Mouse (Mus musculus): ENCODE measurements around the gene Cnp.
"Not testable (repeated sequence)": the region's sequence is repeated elsewhere in the genome, so short reads cannot be mapped to it uniquely, and the experiment has no call there.

The Cnp gene

GRCm38 (mm10) chr11:100555583-100555982 lies 19.1 kb upstream of the Cnp start:
- DNase-seq (ENCODE audit: low spot score), result peak; percentile 80

DNA sequence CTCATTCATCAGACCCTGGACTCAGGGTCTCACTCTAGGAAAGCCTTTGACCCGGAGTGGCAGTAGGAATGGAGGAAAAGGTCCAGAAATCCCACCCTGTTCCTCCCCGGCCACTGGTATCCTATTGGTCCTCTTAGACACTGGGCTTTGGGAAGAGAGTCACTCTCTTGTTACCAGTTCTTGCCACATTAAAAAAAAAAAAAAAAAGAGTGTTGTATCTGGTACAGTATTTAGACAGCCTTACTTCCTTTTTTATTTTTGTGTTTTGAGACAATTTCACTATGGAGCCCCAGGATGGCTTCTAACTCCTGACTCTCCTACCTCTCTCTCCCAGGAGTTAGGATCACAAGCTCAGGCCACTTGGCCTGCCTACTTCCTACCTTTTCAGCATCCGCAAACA lies 17.1 kb upstream of the Cnp start:
- no peak for DNase-seq (ENCODE audit: low spot score)

GRCm38 (mm10) chr11:100559476-100559875 lies 15.2 kb upstream of the Cnp start:
- DNase-seq (ENCODE audit: low spot score), result no peak

DNA sequence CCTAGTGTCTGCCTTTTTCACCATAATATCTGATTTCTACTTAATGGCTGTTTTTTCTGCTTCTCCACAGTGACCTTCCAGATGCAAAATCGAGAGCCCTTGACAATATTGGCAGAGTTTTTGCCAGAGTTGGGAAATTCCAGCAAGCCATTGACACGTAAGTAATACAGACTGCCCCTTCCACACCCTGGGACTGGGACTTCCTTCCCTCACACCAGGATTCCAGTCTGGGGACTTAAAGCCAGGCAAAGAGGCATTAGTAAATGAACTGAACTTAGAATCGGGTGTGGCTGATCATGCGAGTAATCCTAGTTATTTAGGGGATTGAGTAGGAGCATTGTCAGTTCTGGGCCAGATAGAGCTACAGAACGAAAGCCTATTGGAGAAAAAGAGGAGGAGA lies 13.0 kb upstream of the Cnp start:
- no peak for DNase-seq (ENCODE audit: low spot score)

- DNase-seq (ENCODE audit: low spot score), result no peak
These were observed 10.4 kb upstream of the Cnp start for GRCm38 (mm10) chr11:100564297-100564696.

GRCm38 (mm10) chr11:100564703-100565102 lies 10.0 kb upstream of the Cnp start:
- DNase-seq (ENCODE audit: low spot score), result no peak

GRCm38 (mm10) chr11:100567229-100567628 lies 7.5 kb upstream of the Cnp start:
- DNase-seq (ENCODE audit: low spot score), result no peak

DNA sequence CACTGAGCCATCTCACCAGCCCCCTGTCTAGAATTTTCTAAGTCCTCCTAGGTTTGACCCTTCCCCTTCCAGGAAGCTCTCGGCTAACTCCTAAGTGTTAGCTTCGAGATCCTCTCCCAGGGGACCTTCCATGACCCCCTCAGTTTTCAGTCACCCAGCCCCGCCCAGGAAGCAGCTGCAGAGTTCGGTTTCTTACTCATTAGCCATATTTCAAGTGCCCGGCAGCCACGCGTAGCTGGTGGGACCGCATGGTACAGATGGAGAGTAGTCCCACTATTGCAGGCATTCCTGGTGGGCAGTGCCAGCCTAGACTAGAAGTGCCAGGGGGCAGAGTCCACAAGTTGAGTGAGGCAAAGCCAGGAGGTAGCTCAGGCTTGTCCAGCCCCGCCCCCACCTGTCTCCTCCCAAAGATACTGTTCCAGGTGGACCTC lies 6.9 kb upstream of the Cnp start:
- DNase-seq (ENCODE audit: low spot score), result no peak

DNA sequence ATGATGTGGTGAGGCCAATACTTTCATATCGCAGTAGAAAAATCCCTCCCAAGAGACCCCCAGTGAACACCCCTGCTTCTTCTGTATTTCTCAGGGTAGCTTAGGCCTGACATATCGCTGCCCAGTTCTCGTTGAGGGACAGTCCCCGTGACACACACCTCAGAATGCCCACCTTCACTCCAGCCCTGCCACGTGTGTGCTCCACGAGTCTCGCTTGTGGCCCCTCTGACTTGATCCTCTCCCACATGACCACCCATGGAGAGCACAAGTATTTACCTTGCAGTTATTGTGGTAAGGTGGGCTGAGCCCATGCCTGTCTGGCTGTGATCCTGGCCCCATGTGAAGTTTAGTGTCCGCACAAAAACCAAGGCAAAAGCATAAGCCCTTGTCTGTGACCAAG lies 6.0 kb upstream of the Cnp start:
- DNase-seq (ENCODE audit: low spot score), result no peak

DNA sequence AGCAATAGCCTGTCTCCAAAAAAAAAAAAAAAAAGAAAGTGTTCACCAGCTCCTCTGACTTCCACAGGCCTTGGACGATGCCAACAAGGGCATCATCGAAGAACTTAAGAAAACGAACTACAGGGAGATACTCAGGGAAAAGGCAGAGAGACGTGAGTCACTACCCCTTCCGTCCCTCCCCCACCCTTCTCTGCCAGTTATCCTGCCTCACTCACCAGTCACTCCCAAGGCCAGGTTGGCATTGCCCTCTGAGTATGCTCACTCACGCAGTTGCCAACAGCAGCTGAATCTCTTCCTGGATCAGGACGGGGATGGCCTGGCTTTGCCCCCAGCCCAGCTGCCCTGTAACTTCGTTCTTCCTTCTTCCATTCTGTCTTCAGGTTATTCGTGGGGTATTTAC lies 4.9 kb upstream of the Cnp start:
- DNase-seq (ENCODE audit: low spot score), result peak; percentile 62

- peak; percentile 87 for DNase-seq (ENCODE audit: low spot score)
These were observed 4.1 kb upstream of the Cnp start for GRCm38 (mm10) chr11:100570430-100571201.

DNA sequence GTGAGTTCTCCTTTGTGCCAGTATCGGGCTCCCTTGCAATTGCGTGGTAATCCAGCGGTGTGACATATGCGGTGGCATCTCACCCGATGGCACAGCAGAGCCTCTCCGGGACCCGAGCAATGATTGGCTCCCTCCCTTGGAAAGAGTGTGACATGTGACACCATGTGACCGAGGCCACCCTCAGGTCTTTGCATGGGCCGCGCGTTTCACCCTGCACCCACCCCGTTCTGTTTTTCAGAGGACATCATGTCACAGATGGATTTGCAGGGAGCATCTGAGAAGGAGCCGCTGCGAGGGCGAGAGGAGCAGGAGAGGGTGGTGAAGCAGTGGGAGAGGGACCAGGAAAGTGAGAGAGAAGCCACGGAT lies 3.5 kb upstream of the Cnp start:
- no peak for DNase-seq (ENCODE audit: low spot score)

DNA sequence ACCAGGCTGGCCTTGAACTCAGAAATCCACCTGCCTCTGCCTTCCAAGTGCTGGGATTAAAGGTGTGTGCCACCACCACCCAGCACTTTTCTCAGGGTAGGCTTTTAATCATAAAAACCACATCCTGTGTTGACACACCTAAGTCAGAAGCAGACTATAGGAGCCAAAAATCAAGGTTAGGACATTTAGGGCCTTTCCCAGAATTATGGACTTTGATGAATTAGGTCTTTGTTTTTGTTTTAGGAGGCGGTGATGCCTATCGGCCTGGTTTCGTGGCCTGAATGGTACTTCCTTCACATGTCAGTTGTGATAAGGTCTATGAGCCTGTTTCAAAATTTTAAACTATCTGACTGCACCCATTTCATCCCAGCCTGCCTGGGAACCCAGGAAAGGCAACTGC lies 516 bp upstream of the Cnp start:
- no peak for DNase-seq (ENCODE audit: low spot score)

- no peak for DNase-seq (ENCODE audit: low spot score)
These were observed 766 bp downstream of the Cnp start for GRCm38 (mm10) chr11:100575484-100575855.

DNA sequence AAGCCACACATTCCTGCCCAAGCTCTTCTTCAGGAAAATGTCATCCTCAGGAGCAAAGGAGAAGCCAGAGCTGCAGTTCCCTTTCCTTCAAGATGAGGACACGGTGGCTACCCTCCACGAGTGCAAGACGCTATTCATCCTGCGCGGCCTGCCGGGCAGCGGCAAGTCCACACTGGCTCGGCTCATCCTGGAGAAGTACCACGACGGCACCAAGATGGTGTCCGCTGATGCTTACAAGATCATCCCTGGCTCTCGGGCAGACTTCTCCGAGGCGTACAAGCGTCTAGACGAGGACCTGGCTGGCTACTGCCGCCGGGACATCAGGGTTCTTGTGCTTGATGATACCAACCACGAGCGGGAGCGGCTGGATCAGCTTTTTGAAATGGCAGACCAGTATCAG lies 1.6 kb downstream of the Cnp start:
- no peak for DNase-seq (ENCODE audit: low spot score)

DNA sequence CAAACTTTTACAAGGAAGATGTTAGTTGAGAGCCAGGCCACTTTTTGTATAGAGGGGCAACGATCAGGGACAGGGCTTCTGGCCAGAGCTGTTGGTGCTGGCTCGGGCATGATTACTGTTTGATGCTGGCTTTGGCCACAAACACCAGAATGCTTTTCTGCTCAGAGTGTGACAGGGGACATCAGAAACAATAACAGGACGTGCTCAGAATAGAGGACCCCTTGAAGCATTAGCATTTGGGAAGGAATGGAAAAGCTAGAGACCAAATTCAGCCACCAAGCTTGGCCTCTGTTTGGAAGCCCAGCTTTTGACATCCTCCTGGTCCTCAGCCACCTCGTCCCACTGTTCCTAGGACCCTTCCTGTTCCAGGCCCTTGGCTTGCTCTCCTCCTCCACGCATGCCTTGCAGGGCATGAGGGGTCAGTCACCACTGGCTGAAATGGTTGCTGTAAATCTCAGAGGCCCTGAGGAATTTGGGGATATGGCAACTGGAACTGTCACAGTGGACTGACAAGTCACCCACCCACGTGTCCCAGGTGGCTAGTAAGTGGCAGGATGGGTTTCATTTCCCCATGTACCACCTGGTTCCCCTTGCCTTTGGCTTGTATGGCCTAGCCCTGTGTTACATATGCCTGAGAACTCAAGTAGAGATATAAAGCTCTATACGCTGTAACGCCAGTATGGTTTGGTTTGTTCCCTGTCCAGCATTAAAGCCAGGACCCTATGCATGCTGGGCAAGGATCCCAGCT lies 3.3 kb downstream of the Cnp start:
- no peak for DNase-seq (ENCODE audit: low spot score)

DNA sequence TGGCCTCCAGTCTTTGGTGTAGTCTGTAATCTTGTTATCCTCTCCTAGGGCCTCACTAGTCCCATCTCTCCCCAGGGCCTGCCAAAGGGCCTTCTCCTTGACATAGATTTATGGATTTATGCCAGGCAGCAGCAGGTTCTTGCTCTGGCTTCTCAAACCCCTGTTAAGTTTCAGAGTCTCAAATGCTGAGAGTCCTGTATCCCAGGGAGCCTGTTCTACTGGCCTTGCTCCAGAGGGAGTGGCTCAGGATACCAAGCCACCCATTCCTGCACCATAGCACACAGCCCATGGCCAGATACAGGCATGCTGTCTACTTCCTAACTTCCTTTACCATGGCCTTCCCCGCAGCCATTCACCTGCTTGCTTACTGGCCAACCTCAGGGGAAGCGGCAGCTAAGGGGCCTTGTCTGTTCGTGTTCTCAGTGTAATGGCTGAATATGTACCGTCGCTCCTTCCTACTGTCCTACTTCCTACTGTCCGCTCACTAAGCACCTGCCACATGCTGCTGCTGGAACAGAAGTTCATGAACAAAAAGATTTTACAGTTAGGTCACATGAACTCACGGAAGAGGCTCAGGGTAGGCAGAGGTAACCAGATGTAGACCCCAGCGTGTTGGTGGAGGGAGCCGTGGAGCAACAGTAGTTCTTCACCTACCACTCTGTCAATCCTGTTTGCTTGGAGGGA lies 4.6 kb downstream of the Cnp start:
- peak; percentile 46 for DNase-seq (ENCODE audit: low spot score)

- DNase-seq (ENCODE audit: low spot score), result no peak
These were observed 5.6 kb downstream of the Cnp start for GRCm38 (mm10) chr11:100580275-100580674.

DNA sequence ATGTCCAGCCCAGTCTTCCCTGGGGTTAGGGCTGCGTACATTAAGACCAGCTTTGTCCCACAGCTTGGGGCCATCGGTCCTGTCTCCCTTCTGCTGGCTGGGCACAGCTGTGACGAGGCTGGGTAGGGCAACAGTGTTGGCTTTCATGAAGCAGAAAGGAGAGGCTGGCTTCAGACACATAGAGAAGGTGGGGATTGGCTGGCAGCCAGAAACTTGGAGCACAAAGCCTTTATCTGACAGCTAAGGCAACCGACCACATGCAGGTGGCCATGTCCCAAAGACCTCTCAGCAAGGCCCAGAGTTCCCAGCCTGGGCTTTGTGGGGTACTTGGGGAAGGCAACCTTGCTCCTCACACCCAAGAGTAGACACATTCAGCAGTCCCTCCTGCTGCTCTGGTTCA lies 7.1 kb downstream of the Cnp start:
- peak; percentile 54 for DNase-seq (ENCODE audit: low spot score)

GRCm38 (mm10) chr11:100582413-100582812 lies 7.7 kb downstream of the Cnp start:
- not testable (repeated sequence) for DNase-seq (ENCODE audit: low spot score)

GRCm38 (mm10) chr11:100582836-100583235 lies 8.1 kb downstream of the Cnp start:
- no peak for DNase-seq (ENCODE audit: low spot score)

- DNase-seq (ENCODE audit: low spot score), result no peak
These were observed 9.9 kb downstream of the Cnp start for GRCm38 (mm10) chr11:100584561-100584961.

- no peak for DNase-seq (ENCODE audit: low spot score)
These were observed 10.4 kb downstream of the Cnp start for GRCm38 (mm10) chr11:100585148-100585547.

Measured in MN1 (cell line).